Mouse (Mus musculus) heart, adult 9 months (tissue): ENCODE measurements around the gene Myom3.

Experiments
- DNase-seq, 2 experiments: peaks; one replicate each; pipeline ENCODE4 v3.0.0; 2022; ENCODE audit warnings: low spot score in 2 of 2

Myom3 gene

GRCm38 (mm10) chr4:135804169-135804568, 44.7 kb downstream of the Myom3 start:
- DNase-seq = no peak

DNA sequence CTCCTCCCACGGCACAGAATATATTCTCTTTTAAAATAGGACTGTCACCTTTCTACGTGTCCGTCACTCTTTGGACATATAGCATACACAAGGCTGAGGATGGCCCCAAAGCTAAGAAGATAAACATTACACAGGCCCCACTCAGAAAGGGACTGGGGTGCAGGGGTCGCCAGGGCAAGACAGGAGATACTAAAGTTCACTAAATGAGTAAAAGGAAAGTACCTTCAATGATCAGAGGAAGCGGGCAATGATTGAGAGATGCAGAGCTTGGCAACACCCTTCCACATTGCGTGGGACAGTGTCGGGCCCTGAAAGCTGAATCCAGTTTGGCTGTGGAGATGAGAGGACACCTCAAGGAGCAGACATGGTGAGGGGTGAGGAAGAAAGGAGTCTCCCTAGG, 55.4 kb downstream of the Myom3 start:
- DNase-seq = no peak

- DNase-seq = peak in 1 of 2 experiments; percentile 24
Observed at GRCm38 (mm10) chr4:135816905-135817622, 57.5 kb downstream of the Myom3 start.

DNA sequence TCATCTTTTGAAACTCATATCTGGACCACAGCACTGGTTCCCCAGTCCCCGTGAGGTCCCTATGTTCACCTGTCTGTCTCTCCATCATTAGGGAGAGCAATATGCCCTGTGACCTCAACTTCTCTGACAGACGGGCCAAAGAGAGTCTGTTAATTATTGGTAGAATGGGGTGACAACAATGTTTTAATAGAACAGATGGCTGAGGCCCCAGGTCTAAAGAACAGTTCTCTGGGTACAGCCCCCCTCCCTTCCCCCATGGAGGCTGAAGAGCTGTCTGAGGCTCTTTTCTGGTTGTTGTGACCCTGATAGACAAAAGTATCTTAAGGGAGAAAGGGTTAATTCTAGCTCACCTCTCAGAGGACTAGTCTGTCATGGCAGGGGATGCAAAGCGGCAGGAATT, 58.9 kb downstream of the Myom3 start:
- DNase-seq = no peak

- DNase-seq = peak; percentile 43 to 50
Observed at GRCm38 (mm10) chr4:135819826-135820526, 60.5 kb downstream of the Myom3 start.

- DNase-seq = no peak
Observed at GRCm38 (mm10) chr4:135821772-135822171, 62.3 kb downstream of the Myom3 start.

DNA sequence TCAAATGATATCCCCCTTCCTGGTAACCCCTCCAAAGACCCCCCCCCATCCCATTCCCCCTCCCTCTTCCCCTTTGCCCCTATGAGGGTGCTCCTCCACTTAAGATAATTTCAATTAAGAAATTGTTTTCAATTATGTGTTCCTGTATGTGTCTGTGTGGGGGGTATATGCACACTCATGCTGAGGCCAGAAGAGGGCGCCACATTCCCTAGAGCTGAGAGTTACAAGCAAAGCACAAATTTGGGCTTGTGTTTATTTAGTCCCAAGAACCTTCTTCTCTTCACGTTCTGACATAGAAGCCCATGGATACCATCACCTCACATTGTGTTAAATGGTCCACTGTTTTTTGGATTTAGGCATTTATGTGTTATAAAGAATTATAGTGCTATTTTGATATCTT, 63.8 kb downstream of the Myom3 start:
- DNase-seq = no peak

GRCm38 (mm10) chr4:135824254-135824653, 64.7 kb downstream of the Myom3 start:
- DNase-seq = no peak

GRCm38 (mm10) chr4:135828491-135828890, 69.0 kb downstream of the Myom3 start:
- DNase-seq = peak; percentile 80 to 88

- peak; percentile 42 to 48 for DNase-seq
Observed at GRCm38 (mm10) chr4:135832070-135832469, 72.6 kb downstream of the Myom3 start.

GRCm38 (mm10) chr4:135833301-135834123, 74.0 kb downstream of the Myom3 start:
- DNase-seq = no peak

GRCm38 (mm10) chr4:135834124-135834717, 74.7 kb downstream of the Myom3 start:
- DNase-seq = no peak

DNA sequence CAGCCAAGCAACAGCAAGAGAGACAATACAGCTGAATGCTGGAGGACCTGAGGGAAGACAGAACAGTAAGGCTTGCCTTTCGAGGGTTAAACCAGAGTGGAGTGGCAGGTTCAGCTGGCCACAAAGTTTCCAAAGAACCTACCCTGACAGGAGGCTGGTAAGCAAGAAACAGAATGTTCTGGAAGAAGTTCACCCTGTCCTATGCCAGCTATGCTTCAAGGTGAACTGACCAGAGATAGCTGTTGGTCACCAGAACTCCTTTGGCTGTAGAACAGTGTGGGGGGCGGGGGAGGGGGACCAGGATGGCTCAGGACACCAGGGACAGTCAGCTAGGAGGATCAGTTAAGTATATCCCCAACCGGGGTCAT, 79.4 kb downstream of the Myom3 start:
- no peak for DNase-seq

- peak; percentile 46 to 54 for DNase-seq
Observed at GRCm38 (mm10) chr4:135839293-135840011, 79.9 kb downstream of the Myom3 start.

- no peak for DNase-seq
Observed at GRCm38 (mm10) chr4:135844400-135844799, 84.9 kb downstream of the Myom3 start.

GRCm38 (mm10) chr4:135847581-135847980, 88.1 kb downstream of the Myom3 start:
- DNase-seq = peak in 1 of 2 experiments; percentile 32

- DNase-seq = no peak
Observed at GRCm38 (mm10) chr4:135850411-135851095, 91.0 kb downstream of the Myom3 start.

- DNase-seq = no peak
Observed at GRCm38 (mm10) chr4:135851942-135852341, 92.4 kb downstream of the Myom3 start.

DNA sequence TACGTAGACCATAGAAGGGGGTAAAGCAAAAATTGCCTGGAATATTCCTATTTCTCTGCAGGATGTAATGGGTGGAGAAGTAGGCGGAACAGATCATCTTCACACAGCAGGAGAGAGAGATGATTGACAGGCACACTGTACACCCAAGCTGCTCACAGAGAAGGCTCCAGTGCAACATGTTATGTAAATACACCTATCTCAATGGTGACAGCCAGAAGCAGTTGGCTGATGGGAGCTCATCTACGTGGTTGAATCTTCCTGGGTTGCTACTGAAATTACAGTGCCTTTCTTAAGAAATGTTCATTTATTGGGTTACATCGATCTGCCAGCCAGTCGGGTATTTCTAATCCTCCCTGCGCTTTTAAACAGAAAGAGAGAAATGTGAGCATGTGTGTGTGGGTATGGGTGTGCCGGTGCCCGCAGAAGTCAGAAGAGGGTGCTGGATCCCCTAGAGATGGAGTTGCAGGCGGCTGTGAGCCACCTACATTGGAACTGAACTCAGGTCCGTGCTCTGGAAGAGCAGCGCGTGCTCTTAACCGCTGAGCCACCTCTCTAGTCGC, 94.6 kb downstream of the Myom3 start:
- no peak for DNase-seq

DNA sequence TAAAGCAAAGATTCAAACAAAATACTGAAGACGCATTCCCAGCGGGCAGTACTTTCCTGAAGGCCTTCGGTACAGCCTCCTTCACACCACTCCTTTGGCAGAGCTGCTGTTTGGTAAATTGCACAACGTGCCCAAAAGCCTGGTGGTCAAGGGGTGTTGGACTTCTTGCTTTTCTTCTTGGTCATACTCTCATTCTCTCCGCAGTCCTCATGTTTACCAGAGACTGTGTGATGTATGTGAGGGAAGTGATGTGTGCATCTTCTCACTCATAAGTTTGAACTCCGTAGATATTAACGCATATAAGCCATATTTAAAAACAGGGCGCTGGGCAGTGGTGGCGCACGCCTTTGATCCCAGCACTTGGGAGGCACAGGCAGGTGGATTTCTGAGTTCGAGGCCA, 95.1 kb downstream of the Myom3 start:
- no peak for DNase-seq
